Mouse (Mus musculus) ES-E14 (cell line): ENCODE results near the gene Fkbpl.

Experiments used
- CHD2 ChIP-seq: IDR thresholded peaks from 2 replicates; pipeline ENCODE4 v1.6.1; 2014; ENCODE audit warnings: mild to moderate bottlenecking, low read depth, low read length, inconsistent platforms
- HCFC1 ChIP-seq: IDR thresholded peaks from 2 replicates; pipeline ENCODE4 v1.6.1; 2012; ENCODE audit warnings: low read length, inconsistent platforms, borderline replicate concordance; ENCODE audit not compliant: insufficient read depth
- MAFK ChIP-seq: IDR thresholded peaks from 2 replicates; pipeline ENCODE4 v1.6.1; 2014; ENCODE audit warnings: mild to moderate bottlenecking, low read depth, low read length, inconsistent platforms; ENCODE audit not compliant: insufficient read depth
- ZC3H11A ChIP-seq: IDR thresholded peaks from 2 replicates; pipeline ENCODE4 v1.6.1; 2012; ENCODE audit warnings: low read depth, mild to moderate bottlenecking, inconsistent platforms, low read length, borderline replicate concordance
- ZNF384 ChIP-seq: IDR thresholded peaks from 2 replicates; pipeline ENCODE4 v1.6.1; 2012; ENCODE audit warnings: low read depth, low read length, inconsistent platforms

GRCm38 (mm10) chr17:34646906-34647787 is 2.6 kb downstream of the Fkbpl start, which contains the start of gene Atf6b:
- TF ChIP-seq ZC3H11A: no peak
- TF ChIP-seq ZNF384: no peak
- TF ChIP-seq MAFK: peak; percentile 30; the same call in 1 of the 2 replicates
- peak; percentile 76 for TF ChIP-seq CHD2
- TF ChIP-seq HCFC1: peak; percentile 94
